In genomic region chr17:49456334-49456733, GRCm38 (mm10) we compare ENCODE assay signal across 26 mouse cellular contexts. TPM values are rescaled to one million over a fixed set of nuclear protein-coding genes. Genes with fewer than 3 reads are reported as not detected.
A peak's percentile ranks its signal among the peaks of the same experiment; 100 is the strongest.
DNase-seq lines count a peak whose midpoint lies in the region; ATAC-seq lines count a peak whose summit lies in the region.
"Had no signal": no experiment of that assay in that cellular context is flagged by ENCODE, and none has a peak within 500 bp of the region (broad histone marks: within the 10 kb centered on the region; RNA-seq: fewer than 3 reads in every experiment).

No protein-coding gene starts in this region.

- no peak overlapping the region for H3K4me2 ChIP-seq in intestine, embryonic 15.5 days (replicated peaks)
- H3K4me2 ChIP-seq in liver, embryonic 16.5 days (ENCODE audit: low read depth, low read length): no peak overlapping the region
- H3K4me2 ChIP-seq: embryonic facial prominence, embryonic 15.5 days; forebrain, embryonic 13.5 days; heart, embryonic 15.5 days; hindbrain, embryonic 12.5 days; lung, embryonic 14.5 days; midbrain, embryonic 15.5 days had no signal

- 0 out of 2 replicates have a peak, but pooled peaks cover 2% of the 10 kb centered on the region for H3K4me1 ChIP-seq in intestine, embryonic 15.5 days (replicated peaks)
- H3K4me1 ChIP-seq in liver, embryonic 16.5 days (ENCODE audit: control insufficient read depth, low read depth, low read length): peaks cover 15% of the 10 kb centered on the region
- H3K4me1 ChIP-seq: embryonic facial prominence, embryonic 10.5 days; embryonic facial prominence, embryonic 15.5 days; forebrain, embryonic 13.5 days; heart, embryonic 15.5 days; hindbrain, embryonic 12.5 days; midbrain, embryonic 15.5 days had no signal

- intact Hi-C loops in heart, postnatal 36 days (cut with DNase I): no loop called here
- intact Hi-C loops in gastrocnemius, postnatal 36 days (cut with DNase I): no loop called here

- peak; percentile 16; the same call in 1 of the 2 replicates for ATAC-seq in intestine, embryonic 15.5 days
- no peak for ATAC-seq in liver, embryonic 16.5 days (ENCODE audit: low read depth)
- ATAC-seq: activated CD4-positive, CD25-positive, alpha-beta regulatory T cell, adult 4 months; forebrain, embryonic 13.5 days had no signal

- no peak overlapping the region for H3K4me3 ChIP-seq in intestine, embryonic 15.5 days (replicated peaks)
- H3K4me3 ChIP-seq in liver, embryonic 16.5 days (ENCODE audit: low read depth, low read length): no peak overlapping the region
- H3K4me3 ChIP-seq: embryonic facial prominence, embryonic 10.5 days; embryonic facial prominence, embryonic 15.5 days; forebrain, embryonic 13.5 days; heart, embryonic 10.5 days; heart, embryonic 15.5 days; hindbrain, embryonic 12.5 days; midbrain, embryonic 10.5 days; midbrain, embryonic 15.5 days had no signal

- peak; percentile 82 for DNase-seq in heart, adult 11 months
- DNase-seq in heart, postnatal 36 days: no peak
- DNase-seq in 3T3-L1 (ENCODE audit: low read depth, low spot score): peak; percentile 59
- DNase-seq in cerebellum, postnatal 10 days: no peak
- no peak for DNase-seq in embryo, embryonic 9.5 days (ENCODE audit: extremely low spot score)
- DNase-seq in gastrocnemius, postnatal 36 days: no peak
- DNase-seq: adrenal gland, adult 8-10 months; cerebellum, adult 8-10 months; gastrocnemius, postnatal 10 days; kidney, adult 18-20 months; kidney, postnatal 36 days; lung, embryonic 14.5 days; lung, postnatal 14 days; right cerebral cortex, adult 18-20 months had no signal

- H3K36me3 ChIP-seq in intestine, embryonic 15.5 days: peaks cover 7% of the 10 kb centered on the region; the same call in 1 of the 2 replicates
- H3K36me3 ChIP-seq in liver, embryonic 16.5 days (ENCODE audit: control insufficient read depth, insufficient read depth): peaks cover 34% of the 10 kb centered on the region
- H3K36me3 ChIP-seq: midbrain, embryonic 15.5 days had no signal

- no peak overlapping the region for H3K9ac ChIP-seq in intestine, embryonic 15.5 days
- no peak overlapping the region for H3K9ac ChIP-seq in liver, embryonic 16.5 days (ENCODE audit: low read depth, low read length)
- H3K9ac ChIP-seq: embryonic facial prominence, embryonic 15.5 days; forebrain, embryonic 13.5 days; heart, embryonic 15.5 days; hindbrain, embryonic 12.5 days; lung, embryonic 14.5 days; midbrain, embryonic 15.5 days had no signal

- no peaks in the 10 kb centered on the region for H3K9me3 ChIP-seq in intestine, embryonic 15.5 days
- no peaks in the 10 kb centered on the region for H3K9me3 ChIP-seq in liver, embryonic 16.5 days (replicated peaks; ENCODE audit: control insufficient read depth, low read length)
- H3K9me3 ChIP-seq: embryonic facial prominence, embryonic 10.5 days; embryonic facial prominence, embryonic 15.5 days; forebrain, embryonic 13.5 days; G1E; heart, embryonic 10.5 days; heart, embryonic 15.5 days; hindbrain, embryonic 12.5 days; midbrain, embryonic 10.5 days; midbrain, embryonic 15.5 days had no signal

- H3K27me3 ChIP-seq in intestine, embryonic 15.5 days (replicated peaks): no peaks in the 10 kb centered on the region
- H3K27me3 ChIP-seq in liver, embryonic 16.5 days (ENCODE audit: control insufficient read depth, insufficient read depth, low read depth, low read length): no peaks in the 10 kb centered on the region
- H3K27me3 ChIP-seq: embryonic facial prominence, embryonic 15.5 days; forebrain, embryonic 13.5 days; heart, embryonic 15.5 days; hindbrain, embryonic 12.5 days; midbrain, embryonic 15.5 days had no signal

- H3K27ac ChIP-seq in intestine, embryonic 15.5 days: no peak overlapping the region
- H3K27ac ChIP-seq in liver, embryonic 16.5 days (ENCODE audit: low read length): peak overlapping the region; percentile 6; the same call in 1 of the 2 replicates
- H3K27ac ChIP-seq: embryonic facial prominence, embryonic 10.5 days; embryonic facial prominence, embryonic 15.5 days; forebrain, embryonic 13.5 days; heart, embryonic 10.5 days; heart, embryonic 15.5 days; hindbrain, embryonic 12.5 days; midbrain, embryonic 10.5 days; midbrain, embryonic 15.5 days had no signal

- 79% methylated on average over 4 of the region's 4 CpGs for WGBS in intestine, embryonic 15.5 days
- 66% methylated on average over 4 of the region's 4 CpGs for WGBS in liver, embryonic 16.5 days (ENCODE audit: insufficient replicate concordance)

RNA-seq across cellular contexts. Expression of gene Mocs1, which starts 28.2 kb away (rescaled TPM):
- 10 to 100 TPM; 22.3 to 26.8 TPM for total RNA-seq in heart, postnatal 36 days (2021)
- polyA plus RNA-seq in intestine, embryonic 15.5 days (2015; fragmentation: Nextera tagmentation; extraction: Ambion mirVana): 8.0 and 9.3 TPM in 2 replicates
- polyA plus RNA-seq in liver, embryonic 16.5 days (2015; fragmentation: Nextera tagmentation; extraction: Ambion mirVana): 10.7 and 13.1 TPM in 2 replicates
- total RNA-seq in gastrocnemius, postnatal 36 days (2021): 10 to 100 TPM; 16.2 to 18.3 TPM

Comparison
In these comparisons a context has a peak if more than half of its experiments do, and no peak if none do; other contexts are left out.
1. DNase-seq: peak in heart, adult 11 months (single experiment) and 3T3-L1 (single experiment); none in heart, postnatal 36 days (0 of 2), cerebellum, postnatal 10 days (0 of 2), embryo, embryonic 9.5 days (single experiment) and gastrocnemius, postnatal 36 days (0 of 2).